Mouse (Mus musculus) embryonic facial prominence, embryonic 10.5 days (tissue): ENCODE data around the gene Tmem132a. TPM values are rescaled to one million over a fixed set of nuclear protein-coding genes. Genes with fewer than 3 reads are reported as not detected.

ENCODE experiments used
- DNase-seq: peaks from one replicate; pipeline ENCODE4 v3.0.0-alpha.2; 2017; ENCODE audit warnings: low spot score
- H3K27ac ChIP-seq: fragments of 300-500 bp; sonication (generic); replicated peaks from 2 replicates; pipeline ENCODE4 v1.5.1; 2016; ENCODE audit warnings: mild to moderate bottlenecking
- H3K27me3 ChIP-seq: fragments of 300-500 bp; sonication (generic); replicated peaks from 2 replicates; pipeline ENCODE4 v1.6.1; 2016; ENCODE audit warnings: low read depth, mild to moderate bottlenecking; ENCODE audit not compliant: poor library complexity, severe bottlenecking
- H3K36me3 ChIP-seq: fragments of 300-500 bp; sonication (generic); replicated peaks from 2 replicates; pipeline ENCODE4 v1.6.1; 2016; ENCODE audit warnings: mild to moderate bottlenecking, moderate library complexity
- H3K4me1 ChIP-seq: fragments of 300-500 bp; sonication (generic); 2 replicates; pipeline ENCODE4 v1.6.1; 2016
- H3K4me3 ChIP-seq: fragments of 300-500 bp; sonication (generic); 2 replicates; pipeline ENCODE4 v1.5.1; 2016; ENCODE audit warnings: mild to moderate bottlenecking, moderate library complexity
- H3K9me3 ChIP-seq: fragments of 300-500 bp; sonication (generic); 2 replicates; pipeline ENCODE4 v1.6.1; 2016; ENCODE audit warnings: mild to moderate bottlenecking
- WGBS: fragments of 180-500 bp; shearing (Covaris S2); methylation state at CpG from one replicate; pipeline ENCODE4 v1.1.7; 2016; 5-methylcytosine and 5-hydroxymethylcytosine counted together
- polyA plus RNA-seq: library from polyadenylated mRNA; unstranded; fragments of >200 nt; fragmentation: Nextera tagmentation; extraction: Ambion mirVana; gene quantifications from 2 replicates; pipeline ENCODE4 v1.2.1, GENCODE M21; 2016

Gene Tmem132a
- polyA plus RNA-seq, 1 experiment from 2014 or later: 142 TPM

GRCm38 (mm10) chr19:10818217-10818946, 51.4 kb downstream of the Tmem132a start:
- WGBS: 49% methylated on average over 17 of the region's 17 CpGs
- H3K4me3 ChIP-seq: peak overlapping the region; percentile 12; the same call in 1 of the 2 replicates
- no peaks in the 10 kb centered on the region for H3K9me3 ChIP-seq
- peaks cover 10% of the 10 kb centered on the region for H3K4me1 ChIP-seq
- no peak overlapping the region for H3K27ac ChIP-seq
- no peaks in the 10 kb centered on the region for H3K27me3 ChIP-seq
- peak; percentile 19 for DNase-seq
- no peaks in the 10 kb centered on the region for H3K36me3 ChIP-seq

DNA sequence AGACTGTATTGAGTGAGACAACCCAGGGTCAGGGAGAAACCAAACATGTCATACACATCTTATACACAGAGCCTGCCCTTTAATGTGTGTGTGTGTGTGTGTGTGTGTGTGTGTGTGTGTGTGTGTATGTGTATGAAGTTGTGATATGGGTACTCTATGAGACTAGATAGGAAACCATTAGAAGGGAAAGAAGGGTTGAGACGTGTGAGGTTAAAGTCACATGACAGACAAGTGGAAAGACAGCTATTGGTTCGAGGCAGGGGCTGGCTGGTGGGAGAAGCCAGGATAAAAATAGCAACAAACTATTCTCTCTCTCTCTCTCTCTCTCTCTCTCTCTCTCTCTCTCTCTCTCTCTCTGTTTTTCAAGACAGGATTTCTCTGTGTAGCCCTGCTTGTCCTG, 53.3 kb downstream of the Tmem132a start:
- Histone ChIP-seq H3K27me3 (no peaks in the 10 kb centered on the region), H3K9me3 (no peaks in the 10 kb centered on the region), H3K27ac (no peak overlapping the region), H3K36me3 (no peaks in the 10 kb centered on the region), H3K4me3 (no peak overlapping the region), H3K4me1 (peaks cover 10% of the 10 kb centered on the region)
- 79% methylated on average over 2 of the region's 2 CpGs for WGBS
- DNase-seq: no peak

DNA sequence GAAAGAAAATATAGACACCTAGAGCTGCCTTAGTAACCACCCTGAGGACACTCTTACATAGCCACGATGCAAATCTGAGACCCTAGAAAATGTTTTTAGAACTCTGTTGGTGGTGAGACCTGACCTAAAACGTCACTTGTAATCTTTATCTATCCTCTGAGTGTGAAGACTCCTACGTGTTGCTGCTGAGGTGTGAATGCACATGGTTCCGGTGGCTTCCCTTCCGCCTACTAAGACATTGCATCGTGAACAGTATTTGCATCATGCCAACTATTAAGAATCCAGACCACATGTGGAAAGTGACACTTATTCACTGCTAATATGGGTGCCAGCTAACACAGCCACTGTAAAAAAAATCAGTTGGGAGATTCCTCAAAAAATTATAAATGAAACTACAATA, 53.9 kb downstream of the Tmem132a start:
- no peaks in the 10 kb centered on the region for H3K36me3 ChIP-seq
- 86% methylated on average over 6 of the region's 6 CpGs for WGBS
- no peak for DNase-seq
- peaks cover 10% of the 10 kb centered on the region for H3K4me1 ChIP-seq
- H3K4me3 ChIP-seq: no peak overlapping the region
- no peaks in the 10 kb centered on the region for H3K9me3 ChIP-seq
- no peak overlapping the region for H3K27ac ChIP-seq
- no peaks in the 10 kb centered on the region for H3K27me3 ChIP-seq

- no peak overlapping the region for H3K4me3 ChIP-seq
- H3K27ac ChIP-seq: no peak overlapping the region
- 70% methylated on average over 7 of the region's 7 CpGs for WGBS
- no peaks in the 10 kb centered on the region for H3K27me3 ChIP-seq
- peaks cover 10% of the 10 kb centered on the region for H3K4me1 ChIP-seq
- H3K9me3 ChIP-seq: no peaks in the 10 kb centered on the region
- DNase-seq: no peak
- H3K36me3 ChIP-seq: no peaks in the 10 kb centered on the region
Observed at GRCm38 (mm10) chr19:10813905-10814304, 55.8 kb downstream of the Tmem132a start.

DNA sequence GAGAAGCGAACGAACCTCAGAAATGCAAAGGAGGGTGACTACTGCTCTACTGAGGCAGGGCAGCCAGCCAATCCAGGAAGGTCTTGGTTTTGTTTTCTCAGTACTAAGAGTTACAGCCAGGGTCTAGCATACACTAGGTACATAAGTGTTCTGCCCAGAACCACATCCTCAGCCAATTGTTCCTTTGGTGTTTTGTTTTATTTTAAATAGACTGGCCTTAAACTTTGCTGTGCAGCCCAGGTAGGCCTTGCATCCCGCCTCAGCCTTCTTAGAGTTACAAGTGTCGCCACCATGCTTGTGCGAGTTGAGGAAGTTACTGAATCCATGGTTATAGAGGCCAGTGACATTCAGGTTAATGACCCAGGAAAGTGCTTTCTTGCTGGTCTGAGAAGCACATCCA, 56.7 kb downstream of the Tmem132a start:
- H3K27ac ChIP-seq: no peak overlapping the region
- DNase-seq: no peak
- 93% methylated on average over 5 of the region's 5 CpGs for WGBS
- no peaks in the 10 kb centered on the region for H3K9me3 ChIP-seq
- no peaks in the 10 kb centered on the region for H3K27me3 ChIP-seq
- no peak overlapping the region for H3K4me3 ChIP-seq
- peaks cover 3% of the 10 kb centered on the region for H3K4me1 ChIP-seq
- no peaks in the 10 kb centered on the region for H3K36me3 ChIP-seq

GRCm38 (mm10) chr19:10811471-10811870, 58.3 kb downstream of the Tmem132a start:
- Histone ChIP-seq H3K4me3 (no peak overlapping the region), H3K27ac (no peak overlapping the region), H3K36me3 (no peaks in the 10 kb centered on the region), H3K4me1 (no peaks in the 10 kb centered on the region), H3K27me3 (no peaks in the 10 kb centered on the region), H3K9me3 (no peaks in the 10 kb centered on the region)
- DNase-seq: no peak
- WGBS: 83% methylated on average over 6 of the region's 6 CpGs

GRCm38 (mm10) chr19:10810176-10810492, 59.6 kb downstream of the Tmem132a start:
- Histone ChIP-seq H3K9me3 (no peaks in the 10 kb centered on the region), H3K4me1 (no peaks in the 10 kb centered on the region), H3K4me3 (no peak overlapping the region), H3K36me3 (no peaks in the 10 kb centered on the region), H3K27ac (no peak overlapping the region), H3K27me3 (no peaks in the 10 kb centered on the region)
- 59% methylated on average over 4 of the region's 4 CpGs for WGBS
- no peak for DNase-seq

GRCm38 (mm10) chr19:10809428-10810175, 60.1 kb downstream of the Tmem132a start:
- Histone ChIP-seq H3K4me1 (no peaks in the 10 kb centered on the region), H3K27me3 (no peaks in the 10 kb centered on the region), H3K36me3 (no peaks in the 10 kb centered on the region), H3K9me3 (no peaks in the 10 kb centered on the region), H3K4me3 (no peak overlapping the region), H3K27ac (no peak overlapping the region)
- no peak for DNase-seq
- 83% methylated on average over 11 of the region's 11 CpGs for WGBS

DNA sequence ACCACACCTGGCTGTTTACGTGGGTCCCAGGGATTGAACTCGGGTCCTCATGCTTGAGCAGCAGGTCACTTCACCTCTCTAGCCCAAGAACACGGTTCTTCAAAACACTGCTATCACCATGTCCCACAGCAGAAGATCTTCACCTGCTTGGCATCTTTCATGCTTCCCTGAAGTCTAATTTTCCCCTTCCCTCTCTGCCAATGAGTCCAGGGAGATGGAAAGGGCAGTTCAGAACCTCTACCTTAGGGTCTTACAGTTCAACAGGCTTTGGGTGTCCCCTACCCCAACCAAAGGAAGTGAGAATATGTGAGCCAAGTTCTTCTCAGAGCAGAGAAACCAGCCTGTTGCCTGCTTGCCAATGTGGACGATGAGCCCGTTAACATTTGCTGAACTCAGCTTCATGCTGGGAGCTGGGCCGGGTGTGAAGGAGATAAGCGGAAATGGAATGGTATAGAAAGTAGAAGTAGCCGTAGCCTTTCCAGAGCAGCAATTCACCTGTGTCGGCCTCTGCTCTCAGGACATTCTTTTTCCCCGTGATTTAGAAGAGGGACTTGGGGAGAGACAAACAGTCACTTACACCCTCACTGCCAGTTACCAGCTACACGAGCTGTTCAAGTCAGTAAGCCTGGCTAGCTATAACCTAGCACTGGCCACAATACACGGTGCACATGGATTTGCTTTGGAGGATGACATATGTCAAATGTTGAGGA, 61.1 kb downstream of the Tmem132a start:
- no peaks in the 10 kb centered on the region for H3K36me3 ChIP-seq
- H3K9me3 ChIP-seq: no peaks in the 10 kb centered on the region
- H3K27ac ChIP-seq: no peak overlapping the region
- no peak overlapping the region for H3K4me3 ChIP-seq
- H3K27me3 ChIP-seq: no peaks in the 10 kb centered on the region
- no peak for DNase-seq
- 91% methylated on average over 12 of the region's 12 CpGs for WGBS
- H3K4me1 ChIP-seq: no peaks in the 10 kb centered on the region

Other genes starting within 250 kb of the Tmem132a start
- gene Vwce, start 235.7 kb downstream of the Tmem132a start, polyA plus RNA-seq: 1.8 and 2.0 TPM in 2 replicates
- not detected in 2 replicates for gene Pga5, start 191.9 kb downstream of the Tmem132a start, polyA plus RNA-seq
- gene Vps37c, start 181.2 kb downstream of the Tmem132a start, polyA plus RNA-seq: 37.6 and 40.8 TPM in 2 replicates
- gene Cd5, start 130.9 kb downstream of the Tmem132a start, polyA plus RNA-seq: 0.15 and 0.19 TPM in 2 replicates
- gene Cd6, start 39.9 kb downstream of the Tmem132a start, polyA plus RNA-seq: 0.09 and 0.15 TPM in 2 replicates
- gene Slc15a3, start 30.2 kb downstream of the Tmem132a start, polyA plus RNA-seq: 0.43 and 0.77 TPM in 2 replicates
- 60.8 and 63.7 TPM in 2 replicates for gene Tmem109, start 12.1 kb upstream of the Tmem132a start, polyA plus RNA-seq
- gene Prpf19, start 25.3 kb upstream of the Tmem132a start, polyA plus RNA-seq: 38.9 and 42.0 TPM in 2 replicates
- gene Zp1, start 50.7 kb upstream of the Tmem132a start, polyA plus RNA-seq: not detected in 2 replicates
- gene Ptgdr2, start 67.2 kb upstream of the Tmem132a start, polyA plus RNA-seq: 0.09 TPM in 1 of 2 replicates, not detected in the other
- 47.2 and 51.5 TPM in 2 replicates for gene Ccdc86, start 79.3 kb upstream of the Tmem132a start, polyA plus RNA-seq
- gene Ms4a10, start 104.7 kb upstream of the Tmem132a start, polyA plus RNA-seq: not detected in 2 replicates
- gene Ms4a15, start 123.3 kb upstream of the Tmem132a start, polyA plus RNA-seq: not detected in 2 replicates
- gene Ms4a18, start 148.1 kb upstream of the Tmem132a start, polyA plus RNA-seq: not detected in 2 replicates
- not detected in 2 replicates for gene Ms4a8a, start 211.2 kb upstream of the Tmem132a start, polyA plus RNA-seq